Mouse (Mus musculus) urinary bladder, adult 2 months (tissue): ENCODE results near the gene B4galnt4. TPM values are rescaled to one million over a fixed set of nuclear protein-coding genes. Genes with fewer than 3 reads are reported as not detected.
"Not testable (repeated sequence)": the region's sequence is repeated elsewhere in the genome, so short reads cannot be mapped to it uniquely, and the experiment has no call there.

Experiments
- DNase-seq: peaks from one replicate; pipeline ENCODE4 v3.0.0; 2022; ENCODE audit warnings: low spot score
- polyA plus RNA-seq: library from polyadenylated mRNA; depleted of rRNA; stranded (reverse); fragments of >200 nt; gene quantifications from 2 replicates; pipeline ENCODE4 v1.2.3, GENCODE M21; 2012; rRNA removed

Gene B4galnt4
- 0.45 and 0.55 TPM in 2 replicates for polyA plus RNA-seq

DNA sequence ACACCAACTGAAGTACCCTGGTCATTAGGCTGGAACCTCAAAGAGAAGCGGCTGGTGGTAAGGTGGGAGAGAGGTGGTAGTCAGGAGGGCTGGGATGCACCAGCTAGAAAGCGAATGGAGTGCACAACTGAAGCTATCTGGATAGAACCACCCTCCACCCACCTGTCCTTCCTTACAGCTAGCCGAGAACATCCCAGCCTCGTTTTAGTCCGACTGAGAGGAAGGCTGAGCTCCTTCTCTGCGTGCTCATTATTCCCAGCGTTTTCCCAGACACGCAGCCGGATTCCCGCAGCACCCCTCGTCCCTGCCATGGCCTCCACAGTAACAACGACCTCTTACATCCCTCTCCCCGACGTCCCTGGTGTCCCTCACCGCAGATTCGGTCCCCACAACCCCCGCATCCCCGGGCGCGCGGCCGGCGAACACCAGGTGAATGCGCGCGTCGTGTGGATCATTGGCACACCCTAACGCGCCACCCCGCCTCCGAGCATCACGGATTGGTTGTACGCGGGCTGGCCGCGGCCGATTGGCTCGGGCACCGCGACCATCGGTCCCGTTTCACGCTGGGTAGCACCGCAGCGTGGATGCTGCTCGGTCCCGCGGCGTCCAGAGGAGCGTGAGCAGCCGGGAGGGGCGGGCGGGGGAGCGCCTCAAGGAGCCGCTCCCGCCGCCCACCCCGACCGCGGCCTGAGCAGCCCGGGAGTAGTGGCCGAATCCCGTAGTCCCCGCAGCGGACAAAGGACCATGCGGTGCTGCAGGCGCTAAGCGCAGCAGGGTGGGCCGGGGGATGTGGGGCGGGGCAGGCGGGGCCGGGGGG, at the start of gene B4galnt4:
Gene B4galnt4 (plus strand): TSS at position 679 of the 817 bp plus-strand sequence.
- DNase-seq: no peak

DNA sequence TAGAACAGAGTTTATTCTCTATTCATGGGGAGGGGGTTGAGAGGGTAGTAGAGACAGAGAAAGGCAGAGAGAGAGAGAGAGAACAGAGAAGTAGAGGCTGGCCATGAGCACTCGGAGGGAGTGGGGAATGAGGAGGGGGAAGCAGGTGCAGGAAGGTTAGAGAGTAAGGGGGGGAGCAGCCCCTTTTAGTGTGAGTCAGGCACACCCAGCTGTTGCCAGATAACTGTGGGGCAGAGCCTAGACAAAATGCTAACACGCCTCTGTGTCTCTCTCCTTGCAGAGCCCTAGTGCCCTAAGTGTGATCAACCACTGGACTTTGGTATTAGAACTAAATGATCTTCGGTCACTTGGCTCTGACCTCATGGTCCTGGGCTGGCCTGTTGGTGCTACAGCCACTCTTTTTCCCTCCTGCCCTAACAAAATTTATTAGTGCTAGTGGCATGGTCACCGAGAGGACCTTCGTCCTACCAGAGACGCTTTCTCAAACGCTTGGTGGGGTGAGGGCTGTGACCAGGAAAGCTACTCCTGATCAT, 49.6 kb upstream of the B4galnt4 start:
- no peak for DNase-seq

DNA sequence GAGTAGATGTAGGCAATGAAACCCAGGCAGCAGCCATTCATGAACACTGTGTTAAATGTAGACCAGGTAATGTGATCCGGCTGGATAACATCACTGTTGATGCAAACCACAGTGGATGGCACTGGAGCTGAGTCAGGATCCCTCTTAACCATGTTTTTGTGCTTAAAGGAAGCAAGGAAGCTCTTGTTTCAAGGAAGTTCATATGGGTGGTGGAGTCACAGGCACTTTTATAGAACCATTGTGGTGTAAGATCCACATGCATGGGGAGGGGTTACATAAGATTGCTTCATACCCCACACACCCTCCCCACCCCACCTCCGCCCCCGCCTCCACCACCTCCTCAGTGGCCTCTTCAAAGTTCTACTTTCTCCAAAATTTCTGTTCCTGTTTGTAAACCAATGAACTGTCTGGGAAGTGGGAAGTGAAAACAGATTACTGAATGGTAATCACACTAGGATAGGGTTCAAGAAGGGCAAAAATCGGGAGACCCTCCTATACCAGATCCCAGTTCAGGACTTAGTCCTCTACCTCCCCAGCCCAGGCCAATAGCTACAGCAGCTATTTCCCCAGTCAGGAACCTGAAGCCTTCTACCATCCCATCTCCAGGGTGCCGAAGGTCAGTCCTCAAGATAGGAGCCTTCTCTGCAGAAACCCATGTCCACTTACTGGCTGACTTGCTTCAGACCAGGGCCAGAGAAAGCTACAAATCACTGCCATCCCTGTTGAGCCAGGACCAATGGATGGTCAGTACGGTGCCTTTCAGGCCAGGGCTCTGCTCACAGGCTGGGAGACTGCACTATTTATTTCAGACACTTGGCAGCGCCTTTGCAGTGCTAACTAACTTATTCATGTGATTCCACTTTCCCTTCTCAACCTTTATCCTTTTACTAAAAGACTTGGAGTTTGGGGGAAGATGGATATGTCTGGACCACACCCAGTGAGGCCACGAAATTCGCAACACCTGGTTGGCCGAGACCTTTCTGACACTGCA, 43.9 kb upstream of the B4galnt4 start:
- no peak for DNase-seq

DNA sequence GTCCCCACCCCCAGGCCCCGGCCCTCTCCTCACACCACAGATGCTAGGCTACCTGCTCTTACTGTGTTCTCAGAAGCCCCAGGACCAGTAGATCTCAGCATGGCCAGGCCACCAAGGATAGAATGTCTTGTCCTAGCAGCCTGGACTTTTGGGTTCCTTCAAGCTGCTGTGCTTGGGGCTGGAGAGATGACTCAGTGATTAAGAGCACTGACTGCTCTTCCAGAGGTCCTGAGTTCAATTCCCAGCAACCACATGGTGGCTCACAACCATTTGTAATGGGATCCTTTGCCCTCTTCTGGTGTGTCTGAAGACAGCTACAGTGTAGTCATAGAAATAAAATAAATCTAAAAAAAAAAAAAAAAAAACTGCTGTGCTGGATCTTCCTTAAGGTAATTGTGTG, 43.1 kb upstream of the B4galnt4 start, which contains the start of gene Ifitm6:
Gene Ifitm6 (minus strand): TSS at position 101 of the 400 bp plus-strand sequence.
- not testable (repeated sequence) for DNase-seq

DNA sequence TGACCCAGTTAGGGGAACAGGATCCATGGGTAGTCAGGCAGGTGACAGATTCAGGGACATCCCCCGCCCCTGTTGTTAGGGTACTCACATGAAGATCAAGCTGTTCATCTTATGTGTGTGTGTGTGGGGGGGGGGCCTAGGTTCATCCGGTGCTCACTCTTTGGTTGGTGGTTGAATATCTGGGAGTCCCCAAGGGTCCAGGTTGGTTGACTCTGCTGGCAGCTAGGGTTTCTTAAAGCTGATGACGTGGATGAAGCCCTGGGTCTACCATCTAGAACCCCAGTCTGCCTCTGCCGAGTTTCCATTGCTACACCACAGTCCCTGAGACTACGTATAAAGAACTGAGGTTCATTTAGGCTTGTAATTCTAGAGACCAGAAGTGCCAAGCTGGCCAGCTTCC, 41.9 kb upstream of the B4galnt4 start:
- no peak for DNase-seq

DNA sequence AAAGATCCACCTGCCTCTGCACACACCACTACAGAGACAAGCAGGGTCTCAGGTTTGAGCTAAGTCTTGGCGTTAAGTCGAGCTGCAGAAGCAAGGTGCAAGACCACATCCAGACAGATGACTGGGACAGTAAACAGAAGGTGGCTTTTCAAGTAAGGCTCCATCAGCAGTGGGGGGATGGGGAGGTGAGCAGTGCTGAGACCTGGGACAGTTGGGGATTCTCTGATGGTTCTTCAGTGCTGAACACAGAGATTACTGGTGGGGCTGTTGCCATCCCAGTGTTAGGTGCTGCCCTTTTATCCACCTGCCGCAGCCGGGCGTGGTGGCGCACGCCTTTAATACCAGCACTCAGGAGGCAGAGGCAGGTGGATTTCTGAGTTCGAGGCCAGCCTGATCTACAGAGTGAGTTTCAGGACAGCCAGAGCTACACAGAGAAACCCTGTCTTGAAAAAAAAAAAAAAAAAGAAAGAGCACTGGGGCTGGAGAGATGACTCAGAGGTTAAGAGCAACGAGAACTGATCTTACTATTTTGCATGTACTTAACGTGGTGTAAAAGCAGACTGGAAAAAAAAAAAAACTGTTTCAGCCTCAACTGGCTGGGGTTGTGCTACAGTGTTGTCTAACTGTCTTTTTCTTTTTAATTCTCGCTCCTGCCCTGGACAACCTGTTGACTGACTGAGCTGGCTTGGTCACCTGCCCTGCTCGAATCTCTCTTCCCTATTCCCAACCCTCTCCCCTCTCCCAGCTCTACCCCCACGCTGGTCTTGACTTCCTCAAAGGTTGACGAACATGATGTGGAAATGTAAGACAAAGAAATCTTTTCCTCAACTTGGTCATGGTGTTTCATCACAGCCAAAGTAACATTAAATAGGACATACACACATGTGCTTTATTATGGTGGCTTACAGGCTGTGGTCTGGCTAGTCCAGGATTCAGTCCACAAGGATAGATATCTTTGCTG, 39.1 kb upstream of the B4galnt4 start:
- no peak for DNase-seq

DNA sequence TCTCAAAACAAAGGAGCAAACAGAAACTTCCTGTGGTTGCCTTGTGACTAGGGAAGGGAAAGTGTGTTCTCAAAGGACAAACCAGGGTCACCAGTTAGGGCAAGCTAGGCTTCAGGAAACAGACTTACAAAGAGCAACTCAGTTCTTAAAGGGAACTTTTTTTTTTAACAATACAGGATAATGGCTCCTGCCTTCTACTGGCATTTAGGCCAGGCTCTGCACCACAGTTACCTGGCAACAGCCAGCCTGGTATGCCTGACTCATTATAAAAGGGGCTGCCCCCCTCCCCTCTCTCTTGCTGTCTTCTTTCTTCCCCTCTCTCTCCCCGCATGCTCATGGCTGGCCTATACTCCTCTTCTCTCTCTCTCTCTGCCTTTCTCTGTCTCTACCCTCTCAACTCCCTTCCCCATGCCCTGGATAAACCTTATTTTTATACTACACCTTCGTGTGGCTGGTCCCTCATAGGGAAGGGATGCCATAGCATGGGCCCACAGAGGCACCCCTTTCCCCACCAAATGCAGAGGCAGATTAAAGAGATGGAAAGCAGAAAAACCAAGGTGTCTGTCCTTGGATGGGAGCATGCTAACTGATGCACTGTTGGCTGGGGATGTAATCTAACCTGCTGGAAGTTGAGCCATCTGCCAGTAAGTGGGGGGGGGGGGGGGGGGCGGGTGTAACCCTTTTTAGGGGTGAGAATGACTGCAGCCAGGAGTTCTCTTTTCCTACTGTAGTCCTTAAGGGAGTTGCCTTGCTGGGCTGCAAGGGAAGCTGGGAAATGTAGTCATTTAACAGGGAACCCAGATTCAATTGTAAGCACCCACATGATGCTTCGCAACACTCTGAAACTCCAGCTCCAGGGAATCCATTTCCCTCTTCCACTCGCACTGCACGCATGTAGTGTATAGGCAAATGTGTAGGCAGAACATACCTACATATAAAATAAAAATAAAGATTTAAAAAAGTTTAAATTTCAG, 35.8 kb upstream of the B4galnt4 start:
- no peak for DNase-seq

DNA sequence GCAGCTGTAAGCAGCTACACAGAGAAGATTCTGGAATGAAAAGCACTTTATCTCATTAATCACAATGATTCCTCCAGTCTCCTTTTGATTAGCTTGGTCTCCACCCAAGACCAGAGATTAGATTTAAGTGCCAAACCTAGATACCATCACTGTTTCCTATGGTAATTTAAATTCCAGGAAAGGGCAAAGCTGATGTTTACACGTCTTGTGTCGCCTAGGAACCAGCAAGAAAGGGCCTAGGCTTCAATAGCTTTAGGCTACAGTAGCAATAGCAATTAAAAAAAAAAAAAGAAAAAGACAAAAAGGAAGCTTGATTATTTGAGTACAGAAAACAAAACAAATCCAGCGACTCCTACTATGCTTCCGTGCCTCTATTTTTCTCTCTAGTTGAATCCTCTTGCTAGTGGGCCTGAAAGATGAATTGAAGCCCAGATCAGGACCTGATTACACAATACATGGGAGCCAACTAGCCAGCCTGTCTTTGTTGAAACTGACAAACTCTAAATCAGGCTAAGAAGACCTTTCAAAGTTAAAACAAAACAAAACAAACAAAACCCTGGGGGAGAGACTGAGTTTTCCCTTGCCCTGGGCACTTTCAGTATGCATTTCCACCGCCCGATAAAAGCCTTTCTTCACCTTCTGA, 34.7 kb upstream of the B4galnt4 start:
- DNase-seq: no peak

DNA sequence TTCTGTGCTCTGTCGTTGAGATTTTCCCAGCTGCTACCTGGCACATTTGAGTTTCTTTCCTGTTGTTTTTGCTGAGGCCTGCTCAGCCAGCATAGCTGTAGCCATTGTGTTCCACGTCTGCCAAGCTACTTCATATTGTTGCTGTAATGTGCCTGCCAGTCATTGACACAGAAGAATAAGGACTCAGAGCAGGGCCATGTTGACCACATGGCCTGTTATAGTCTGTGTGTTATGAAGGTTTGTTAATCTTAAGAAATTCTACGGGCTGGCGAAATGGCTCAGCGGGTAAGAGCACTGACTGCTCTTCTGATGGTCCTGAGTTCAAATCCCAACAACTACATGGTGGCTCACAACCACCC, 34.2 kb upstream of the B4galnt4 start:
- DNase-seq: no peak

DNA sequence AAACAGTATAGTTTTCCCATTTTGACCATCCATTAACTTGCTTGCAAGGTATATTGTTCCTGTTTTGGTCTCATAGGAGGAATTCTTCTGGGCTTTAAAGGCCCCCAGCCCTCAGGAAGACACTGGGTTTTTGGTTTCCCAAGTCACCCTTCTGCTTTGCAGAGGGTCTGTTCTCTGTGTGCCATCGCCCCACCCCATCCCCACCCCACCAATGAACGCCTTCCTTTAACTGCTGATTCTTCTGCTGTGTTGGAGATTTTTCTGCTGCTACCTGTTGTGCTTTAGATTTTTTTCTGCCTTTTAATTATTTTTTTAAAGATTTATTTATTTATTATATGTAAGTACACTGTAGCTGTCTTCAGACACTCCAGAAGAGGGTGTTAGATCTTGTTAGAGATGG, 32.1 kb upstream of the B4galnt4 start, which contains the start of gene Gm17387:
Gene Gm17387 (plus strand): TSS at position 301 of the 400 bp plus-strand sequence.
- no peak for DNase-seq

DNA sequence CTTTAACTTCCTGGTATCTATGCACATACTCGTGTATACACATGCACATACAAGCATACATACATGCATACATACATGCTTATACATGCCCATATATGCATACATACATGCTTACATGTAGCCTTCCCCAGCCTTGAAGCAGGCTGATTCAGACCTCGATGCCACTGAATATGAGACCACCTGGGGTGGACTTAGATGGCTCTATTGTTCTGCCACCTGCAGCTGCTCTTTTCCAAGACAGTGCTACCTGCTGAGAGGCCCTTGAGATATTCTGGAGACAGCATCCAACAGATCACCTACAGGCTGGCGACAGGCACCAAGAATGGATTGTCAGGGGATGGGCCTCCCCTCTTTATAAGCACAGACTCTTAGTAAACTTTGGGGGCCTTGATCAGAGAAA, 30.5 kb upstream of the B4galnt4 start:
- DNase-seq: no peak

DNA sequence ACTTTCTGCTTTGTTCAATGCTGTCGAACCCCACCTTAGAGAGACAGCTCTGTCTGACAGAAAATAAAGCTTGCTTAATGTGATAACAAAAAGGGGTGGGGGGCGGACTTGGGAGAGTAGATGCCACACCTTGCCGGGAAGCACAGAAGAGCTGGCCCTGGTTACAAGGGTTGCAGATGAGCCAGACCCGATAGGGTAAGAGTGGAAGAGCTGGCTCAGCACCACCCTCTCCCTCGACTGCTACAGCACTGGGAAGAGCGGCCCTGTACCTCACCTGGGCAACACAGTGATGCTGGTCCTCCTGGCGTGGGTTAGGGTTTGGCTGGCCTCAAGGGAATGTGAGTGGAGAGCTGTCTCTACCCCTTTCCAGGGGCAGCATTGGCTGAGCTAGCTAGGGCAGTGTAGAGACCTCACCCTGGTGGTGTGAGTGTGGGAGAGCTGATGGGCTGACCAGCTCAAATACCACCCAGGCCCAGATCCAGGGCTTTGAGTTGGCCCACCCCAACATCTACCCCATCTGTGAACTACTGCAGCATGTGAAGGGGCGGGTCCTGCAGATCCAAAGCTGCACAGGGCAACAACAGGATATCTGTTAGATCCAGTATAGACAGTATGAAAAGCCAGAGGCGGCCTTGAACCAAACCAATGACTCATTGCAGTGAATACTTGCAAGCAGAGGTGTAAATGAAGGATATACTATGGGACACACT, 28.3 kb upstream of the B4galnt4 start:
- DNase-seq: no peak

DNA sequence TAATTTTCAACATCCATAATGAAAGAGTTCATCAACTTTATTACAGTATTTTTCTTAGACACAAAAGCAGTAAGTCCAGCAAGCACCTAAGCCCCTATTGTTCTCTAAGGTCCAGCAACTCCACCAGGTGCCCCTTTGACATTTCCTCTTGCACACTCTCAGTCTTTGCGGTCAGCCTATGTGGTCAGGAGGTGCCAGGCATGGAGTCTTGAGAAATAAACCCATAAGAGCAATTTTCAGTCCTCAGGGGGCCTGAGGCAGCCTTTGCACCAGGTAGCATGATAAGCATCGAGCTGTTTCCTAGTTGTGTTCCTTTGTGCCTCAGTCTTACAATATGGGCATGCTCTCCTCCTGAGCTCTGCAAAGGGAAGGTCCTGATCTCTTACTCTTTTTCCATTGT, 24.3 kb upstream of the B4galnt4 start:
- DNase-seq: not testable (repeated sequence)

DNA sequence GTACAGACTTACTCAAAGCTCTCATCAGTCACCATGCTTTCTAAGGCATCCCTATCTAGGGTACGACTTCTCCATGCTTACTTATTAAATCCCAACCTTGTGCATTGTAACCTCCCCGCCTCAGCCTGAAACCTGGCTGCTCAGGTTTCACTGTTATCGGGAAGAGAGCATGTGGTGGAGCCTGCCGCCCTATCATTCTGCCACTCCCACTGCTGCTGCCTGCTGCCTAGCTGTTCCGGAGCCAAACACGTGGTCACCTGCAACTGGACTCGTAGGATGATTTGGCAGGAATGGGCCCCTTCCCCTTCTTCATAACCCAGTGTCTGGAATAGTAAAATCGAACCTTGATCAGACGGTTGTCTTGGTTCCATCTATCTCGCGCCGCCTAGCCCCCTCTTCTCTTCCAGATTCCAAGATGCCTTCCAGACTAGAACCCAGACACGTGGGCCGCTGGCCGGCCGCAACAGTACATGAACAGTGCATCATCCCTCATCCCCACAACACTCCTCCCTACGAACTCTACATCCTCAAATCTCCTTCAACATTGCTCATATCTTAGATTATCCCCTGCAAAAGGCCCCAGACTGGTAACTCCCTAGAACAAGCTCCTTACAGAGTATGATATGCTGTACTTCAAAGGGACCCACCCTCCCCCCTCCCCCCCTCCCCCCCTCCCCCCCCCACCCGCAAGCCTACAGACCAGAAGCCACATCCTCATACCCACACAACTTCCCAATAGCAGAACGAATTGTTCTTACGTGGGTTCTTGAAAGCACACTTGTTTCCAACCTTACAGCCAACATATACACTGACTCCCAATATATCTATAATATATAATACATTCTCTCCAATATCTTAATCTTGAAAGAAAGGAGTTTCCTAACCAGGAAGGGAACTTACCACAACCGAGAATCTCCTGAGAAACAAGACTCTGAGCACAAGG, 22.5 kb upstream of the B4galnt4 start:
- DNase-seq: no peak

DNA sequence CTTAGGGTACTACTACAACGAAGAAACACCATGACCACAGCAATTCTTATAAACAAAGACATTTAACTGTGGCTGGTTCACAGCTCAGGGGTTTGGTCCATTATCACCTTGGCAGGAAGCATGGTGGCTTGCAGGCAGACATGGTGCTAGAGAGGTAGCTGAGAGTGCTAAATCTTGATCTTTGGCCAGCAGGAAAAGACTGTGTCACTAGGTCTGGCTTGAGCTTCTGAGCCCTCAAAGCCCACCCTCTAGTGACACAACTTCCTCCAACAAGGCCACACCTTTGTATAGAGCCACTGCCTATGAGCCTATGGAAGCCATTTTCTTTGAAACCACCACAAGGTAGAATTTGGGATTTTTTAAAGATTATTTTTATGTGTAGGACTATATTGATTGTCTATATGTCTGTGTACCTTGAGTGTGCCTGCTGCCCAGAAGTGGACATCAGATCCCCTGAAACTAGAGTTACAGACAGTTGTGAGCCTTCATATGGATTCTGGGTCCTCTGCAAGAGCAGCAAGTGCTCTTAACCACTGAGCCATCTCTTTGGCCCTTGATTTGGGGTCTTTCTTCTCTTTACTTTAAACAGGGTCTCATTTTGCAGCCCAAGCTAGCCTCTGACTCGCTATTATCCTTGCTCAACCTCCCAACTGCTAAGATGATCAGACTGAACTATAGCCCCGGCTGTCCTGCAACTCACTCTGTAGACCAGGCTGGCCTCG, 21.4 kb upstream of the B4galnt4 start:
- DNase-seq: no peak

DNA sequence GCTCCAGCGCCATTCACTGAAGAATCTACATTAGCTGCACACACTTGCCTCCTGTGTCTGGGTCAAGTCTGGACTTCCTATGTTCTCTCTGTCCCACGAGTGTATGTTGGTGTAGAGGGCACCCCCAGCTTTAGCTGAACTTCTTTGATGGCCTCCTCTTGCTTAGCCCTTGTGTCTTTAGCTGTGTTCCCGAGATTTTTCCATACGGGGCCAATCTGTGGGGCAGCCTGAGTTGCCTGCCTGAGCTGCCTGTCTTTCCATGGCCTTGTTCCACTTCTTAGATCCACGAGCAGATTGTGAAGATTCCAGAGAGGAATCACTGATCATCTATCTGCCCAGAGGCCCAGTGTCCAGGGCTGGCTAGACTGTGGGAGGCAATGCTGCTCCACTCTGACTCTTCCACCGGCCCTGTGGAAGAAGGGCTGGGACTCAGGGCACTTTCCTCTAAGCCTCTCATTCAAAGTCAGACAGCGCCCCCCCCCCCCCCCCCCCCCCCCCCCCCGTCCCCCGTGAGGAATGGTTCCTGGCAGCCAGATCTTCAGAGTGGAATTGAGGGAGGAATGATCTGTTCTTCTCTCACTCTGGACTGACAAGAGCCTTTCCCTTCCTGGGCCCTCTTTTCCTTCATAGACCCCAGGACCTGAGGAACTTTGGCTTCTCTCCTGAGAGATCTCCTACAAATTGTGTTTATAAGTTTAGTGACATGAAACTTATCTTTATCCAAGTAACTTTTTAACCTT, 19.9 kb upstream of the B4galnt4 start:
- no peak for DNase-seq
